Mouse (Mus musculus) lung, adult 2 months (tissue): ENCODE measurements at regions not wholly inside any gene's neighbourhood (a gene's known extent, or its start where the extent isn't known, plus 50 kb on each side); places are given as distances from the start of the nearest gene placed in this dataset.

Experiments used
- CTCF ChIP-seq: fragments of 200-500 bp; IDR thresholded peaks from 2 replicates; pipeline ENCODE4 v1.5.1; 2011; ENCODE audit warnings: mild to moderate bottlenecking, low read length, control low read depth; ENCODE audit not compliant: insufficient read depth
- POLR2A ChIP-seq: fragments of 200-500 bp; IDR thresholded peaks from 2 replicates; pipeline ENCODE4 v1.6.1; 2011; ENCODE audit warnings: low read depth, mild to moderate bottlenecking, control low read depth, low read length, borderline replicate concordance; ENCODE audit errors: extremely low read depth

DNA sequence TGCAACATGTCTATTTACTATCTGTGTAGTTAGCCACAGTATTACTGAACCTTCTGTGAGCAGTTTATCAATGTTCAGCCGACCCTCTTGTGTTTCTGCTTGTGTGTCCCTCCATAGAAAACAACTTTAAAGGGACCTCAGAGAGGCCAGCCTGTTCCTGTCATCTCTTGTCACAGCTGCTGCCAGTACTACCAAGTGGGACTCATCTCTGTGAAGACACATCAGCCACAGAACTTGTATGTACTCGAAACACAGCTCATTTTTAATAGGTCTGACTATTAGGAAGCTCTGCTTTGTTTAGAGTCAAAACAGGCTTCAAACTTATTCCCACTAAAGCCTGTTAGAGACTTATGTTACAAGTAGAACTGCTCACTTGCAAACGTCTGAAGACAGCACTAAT lies 549.1 kb upstream of the Camk1g start:
- TF ChIP-seq CTCF = no peak
- no peak for TF ChIP-seq POLR2A
